Mouse (Mus musculus) liver, postnatal 0 days (tissue): ENCODE measurements around the gene Dcaf7.

ENCODE experiments used
- CTCF ChIP-seq: sonication (generic); IDR thresholded peaks from 2 replicates; pipeline ENCODE4 v1.5.1; 2016; ENCODE audit warnings: antibody characterized with exemption, low read depth
- EP300 ChIP-seq: IDR thresholded peaks from 2 replicates; pipeline ENCODE4 v1.6.1; 2016; ENCODE audit warnings: antibody characterized with exemption, low read depth, mild to moderate bottlenecking

- TF ChIP-seq CTCF (no peak), EP300 (no peak)
These were observed 23.0 kb upstream of the Dcaf7 start for GRCm38 (mm10) chr11:106013556-106014225.
